Mouse (Mus musculus) limb, embryonic 11.5 days (tissue): ENCODE results near the gene Wasf3. TPM values are rescaled to one million over a fixed set of nuclear protein-coding genes. Genes with fewer than 3 reads are reported as not detected.

Experiments used
- ATAC-seq: fragments of 200-750 bp; cut with Nextera tagmentation; 2 replicates; pipeline ENCODE4 v1.8.0; 2017; ENCODE audit warnings: low read depth; ENCODE audit not compliant: insufficient number of reproducible peaks, low FRiP score, low TSS enrichment
- DNase-seq: peaks from one replicate; pipeline ENCODE4 v3.0.0-alpha.2; 2015; ENCODE audit warnings: low spot score
- H3K27ac ChIP-seq: fragments of 300-500 bp; sonication (generic); replicated peaks from 2 replicates; pipeline ENCODE4 v1.5.1; 2014; ENCODE audit warnings: low read depth, mild to moderate bottlenecking, low read length
- H3K27me3 ChIP-seq: fragments of 300-500 bp; sonication (generic); 2 replicates; pipeline ENCODE4 v1.6.1; 2014; ENCODE audit warnings: mild to moderate bottlenecking, low read length, mixed read lengths; ENCODE audit not compliant: control insufficient read depth, insufficient read depth
- H3K36me3 ChIP-seq: fragments of 300-500 bp; sonication (generic); 2 replicates; pipeline ENCODE4 v1.6.1; 2014; ENCODE audit warnings: mild to moderate bottlenecking, low read length, moderate library complexity, mixed read lengths; ENCODE audit not compliant: control insufficient read depth, insufficient read depth
- H3K4me1 ChIP-seq: fragments of 300-500 bp; sonication (generic); 2 replicates; pipeline ENCODE4 v1.6.1; 2014; ENCODE audit warnings: low read length, mixed read lengths; ENCODE audit not compliant: control insufficient read depth, insufficient read depth
- H3K4me2 ChIP-seq: fragments of 300-500 bp; sonication (generic); 2 replicates; pipeline ENCODE4 v1.6.1; 2014; ENCODE audit warnings: low read depth, mild to moderate bottlenecking, moderate library complexity; ENCODE audit not compliant: severe bottlenecking
- H3K4me3 ChIP-seq: fragments of 300-500 bp; sonication (generic); 2 replicates; pipeline ENCODE4 v1.5.1; 2014; ENCODE audit warnings: low read depth, low read length
- H3K9ac ChIP-seq: fragments of 300-500 bp; sonication (generic); 2 replicates; pipeline ENCODE4 v1.6.1; 2014; ENCODE audit warnings: mild to moderate bottlenecking, low read length
- H3K9me3 ChIP-seq: fragments of 300-500 bp; sonication (generic); 2 replicates; pipeline ENCODE4 v1.6.1; 2016; ENCODE audit warnings: low read length; ENCODE audit not compliant: control insufficient read depth
- whole genome bisulfite sequencing: fragments of 180-500 bp; shearing (Covaris S2); extraction: QIAGEN DNeasy Blood & Tissue Kit; methylation state at CpG from one replicate; pipeline ENCODE4 v1.1.7; 2014; 5-methylcytosine and 5-hydroxymethylcytosine counted together
- polyA plus RNA-seq: library from polyadenylated mRNA; unstranded; fragments of >200 nt; fragmentation: Nextera tagmentation; extraction: Ambion mirVana; gene quantifications from 2 replicates; pipeline ENCODE4 v1.2.1, GENCODE M21; 2014

The Wasf3 gene
- 2.7 and 2.9 TPM in 2 replicates for polyA plus RNA-seq

DNA sequence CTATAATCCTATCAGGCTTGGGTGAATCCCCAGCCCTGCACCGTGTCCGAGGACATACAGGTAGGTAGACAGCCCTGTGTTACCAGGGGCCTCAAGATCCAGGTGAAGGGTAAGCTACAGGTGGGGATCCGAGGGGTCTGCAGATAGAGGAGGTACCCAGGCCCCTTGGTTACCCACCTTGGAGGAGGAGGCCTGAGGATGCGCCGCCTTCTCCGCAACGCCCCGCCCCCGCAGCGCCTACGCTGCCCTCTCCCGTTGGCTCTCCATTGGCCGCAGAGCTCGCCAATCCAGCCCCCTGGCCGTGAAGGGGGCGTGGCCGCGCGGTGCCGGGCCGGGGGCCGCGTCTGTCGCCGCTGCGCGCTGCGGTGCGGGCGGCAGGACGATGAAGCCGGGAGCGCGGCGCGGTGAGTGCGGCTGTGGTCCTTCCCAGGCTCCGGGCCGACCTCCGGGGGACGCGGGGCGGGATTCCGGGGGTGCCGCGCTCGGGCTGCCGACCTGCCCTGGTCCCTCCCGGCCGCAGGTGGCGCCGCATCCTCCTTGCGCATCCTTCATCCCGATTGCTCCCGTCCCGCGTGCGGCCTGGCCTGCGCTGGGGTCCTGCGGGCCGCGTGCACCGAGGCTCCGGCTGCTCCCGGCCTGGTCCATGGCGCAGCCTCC, at the start of gene Wasf3:
Gene Wasf3, plus strand, starts transcription at position 51 of the 657 bp plus-strand sequence.
- no peak within 1 kb of the TSS for H3K27ac ChIP-seq

DNA sequence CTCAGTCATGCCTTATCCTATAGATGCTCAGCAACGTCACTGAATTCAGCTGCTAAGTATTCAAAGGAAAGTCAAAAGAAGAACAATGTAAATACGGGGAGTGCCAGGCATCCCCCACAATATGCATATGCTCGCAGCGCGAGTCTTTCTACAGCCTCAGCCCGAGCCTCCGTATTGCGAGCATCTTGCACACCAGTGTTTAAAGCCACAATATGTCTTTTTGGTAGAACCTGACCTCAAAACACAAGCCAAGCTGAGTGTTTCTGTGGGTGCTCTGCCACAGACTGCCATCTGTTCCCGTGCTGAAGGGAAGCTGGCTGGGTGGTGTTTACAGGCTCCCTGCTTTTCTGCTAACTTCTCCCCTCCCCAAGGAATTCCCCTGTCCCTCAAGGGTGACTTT, 46.7 kb upstream of the Wasf3 start:
- Histone ChIP-seq H3K27ac (no peak overlapping the region), H3K9ac (no peak overlapping the region), H3K4me1 (no peaks in the 10 kb centered on the region), H3K27me3 (no peaks in the 10 kb centered on the region), H3K4me3 (no peak overlapping the region), H3K9me3 (no peaks in the 10 kb centered on the region), H3K36me3 (no peaks in the 10 kb centered on the region), H3K4me2 (no peak overlapping the region)
- ATAC-seq (no peak), DNase-seq (no peak)
- 59% methylated on average over 9 of the region's 9 CpGs for WGBS

More for the DNA sequence above, at the start of gene Wasf3:
- peak within 1 kb of the TSS; percentile 74 for H3K4me3 ChIP-seq
- H3K9ac ChIP-seq = peak within 1 kb of the TSS; percentile 68
- no peaks in the 10 kb centered on the region; the same call in 1 of the 2 replicates for H3K9me3 ChIP-seq
- peak; percentile 88 for DNase-seq
- 1% methylated on average over 45 of the region's 66 CpGs for whole genome bisulfite sequencing
- ATAC-seq = peak; percentile 95
- H3K36me3 ChIP-seq = no peaks in the 10 kb centered on the region
- no peaks in the 10 kb centered on the region for H3K4me1 ChIP-seq
- H3K27me3 ChIP-seq = no peaks in the 10 kb centered on the region
- H3K4me2 ChIP-seq = peak within 1 kb of the TSS; percentile 77

DNA sequence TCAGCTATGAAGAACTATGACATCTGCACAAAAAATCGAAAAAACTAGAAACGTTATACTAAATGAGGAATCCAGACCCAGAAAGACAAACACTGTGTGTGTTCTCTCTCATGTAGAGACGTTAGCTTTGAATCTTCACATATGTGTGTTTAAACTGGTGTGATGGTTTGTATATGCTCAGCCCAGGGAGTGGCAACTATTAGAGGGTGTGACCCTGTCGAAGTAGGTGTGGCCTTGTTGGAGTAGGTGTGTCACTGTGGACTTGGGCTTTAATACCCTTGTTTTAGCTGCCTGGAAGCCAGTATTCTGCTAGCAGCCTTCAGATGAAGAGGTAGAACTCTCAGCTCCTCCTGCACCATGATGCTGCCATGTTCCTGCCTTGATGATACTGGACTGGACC, 44.7 kb upstream of the Wasf3 start:
- Histone ChIP-seq H3K9ac (no peak overlapping the region), H3K27ac (no peak overlapping the region), H3K36me3 (no peaks in the 10 kb centered on the region), H3K4me1 (no peaks in the 10 kb centered on the region), H3K4me3 (no peak overlapping the region), H3K27me3 (no peaks in the 10 kb centered on the region), H3K9me3 (no peaks in the 10 kb centered on the region), H3K4me2 (no peak overlapping the region)
- no peak for DNase-seq
- WGBS = 81% methylated on average over 4 of the region's 4 CpGs
- no peak for ATAC-seq

DNA sequence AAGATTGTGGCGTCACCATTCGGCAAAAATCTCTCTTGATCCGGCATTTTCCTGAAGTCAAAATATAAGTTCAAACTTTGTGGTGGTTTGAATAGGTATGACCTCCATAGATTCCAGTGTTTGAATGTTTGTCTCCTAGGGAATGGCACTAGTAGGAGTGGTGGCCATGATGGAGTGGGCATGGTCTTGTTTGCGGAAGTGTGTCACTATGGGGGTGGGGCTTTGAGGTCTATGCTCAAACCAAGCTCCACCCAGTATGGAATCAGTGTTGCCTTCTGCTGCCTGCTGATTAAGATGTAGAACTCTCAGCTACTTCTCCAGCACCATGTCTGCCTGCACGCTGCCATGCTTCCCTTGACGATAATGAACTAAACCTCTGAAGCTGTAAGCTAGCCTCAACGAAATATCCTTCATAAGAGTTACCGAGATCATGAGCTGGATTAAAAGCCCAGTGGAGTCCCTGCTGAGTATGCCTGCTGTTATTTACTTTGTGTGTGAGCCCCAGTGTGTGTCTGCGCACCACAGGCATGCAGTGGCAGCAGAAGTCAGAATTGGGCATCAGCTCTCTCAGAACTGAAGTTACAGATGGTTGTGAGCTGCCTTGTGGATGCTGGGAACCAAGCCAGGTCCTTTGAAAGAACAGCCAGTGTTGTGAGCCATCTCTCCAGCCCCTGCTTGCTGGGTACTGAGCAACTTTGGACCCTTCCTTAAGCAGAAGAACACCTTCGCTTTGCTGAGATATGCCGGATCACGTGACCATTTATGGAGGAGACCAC, 39.7 kb upstream of the Wasf3 start:
- Histone ChIP-seq H3K4me1 (no peaks in the 10 kb centered on the region), H3K27me3 (no peaks in the 10 kb centered on the region), H3K36me3 (no peaks in the 10 kb centered on the region), H3K4me2 (no peak overlapping the region), H3K4me3 (no peak overlapping the region), H3K9me3 (no peaks in the 10 kb centered on the region), H3K9ac (no peak overlapping the region), H3K27ac (no peak overlapping the region)
- no peak for ATAC-seq
- 93% methylated on average over 12 of the region's 12 CpGs for WGBS
- DNase-seq = no peak

DNA sequence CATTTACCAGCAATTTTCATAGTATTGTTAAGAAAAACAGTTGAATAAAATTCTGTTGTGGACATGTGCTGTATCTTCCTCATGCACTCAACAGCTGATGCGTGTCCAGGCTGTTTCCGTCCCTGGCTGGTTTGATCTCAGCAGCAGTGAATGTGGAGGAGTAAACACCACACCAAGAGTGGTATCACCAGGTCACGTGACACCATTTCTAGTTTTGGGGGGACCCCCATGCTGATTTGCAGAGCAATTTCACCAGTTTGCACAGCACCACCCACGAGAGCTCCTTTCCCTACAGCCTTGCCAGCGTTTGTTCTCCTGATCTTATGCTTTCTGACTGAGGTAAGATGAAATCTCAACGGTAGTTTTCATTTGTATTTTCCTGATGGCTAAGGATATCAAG, 37.7 kb upstream of the Wasf3 start:
- Histone ChIP-seq H3K4me1 (no peaks in the 10 kb centered on the region), H3K4me3 (no peak overlapping the region), H3K27me3 (no peaks in the 10 kb centered on the region), H3K4me2 (no peak overlapping the region), H3K9me3 (no peaks in the 10 kb centered on the region), H3K27ac (no peak overlapping the region), H3K36me3 (no peaks in the 10 kb centered on the region), H3K9ac (no peak overlapping the region)
- DNase-seq (no peak), ATAC-seq (no peak)
- 83% methylated on average over 6 of the region's 6 CpGs for WGBS

DNA sequence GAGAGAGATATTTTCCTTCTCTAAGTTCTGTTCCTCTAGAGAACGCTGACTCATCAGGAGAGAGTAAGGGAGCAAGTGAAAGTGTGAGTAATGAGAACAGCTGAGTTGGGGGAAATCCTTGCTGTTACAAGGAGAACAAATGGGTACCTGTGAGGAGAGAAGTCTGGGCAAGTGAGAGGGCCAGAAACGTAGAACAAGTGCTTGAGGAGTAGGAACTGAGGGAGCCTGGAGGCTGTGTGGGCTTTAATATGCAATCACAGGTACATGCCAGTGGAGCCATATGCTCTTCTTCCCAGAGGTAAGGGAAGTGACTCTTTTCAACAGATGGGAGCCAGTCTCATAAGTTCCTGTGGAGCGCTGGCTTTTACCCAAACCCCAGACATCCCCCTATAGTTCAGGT, 35.6 kb upstream of the Wasf3 start:
- Histone ChIP-seq H3K36me3 (no peaks in the 10 kb centered on the region), H3K27me3 (no peaks in the 10 kb centered on the region), H3K27ac (no peak overlapping the region), H3K9ac (no peak overlapping the region), H3K4me1 (no peaks in the 10 kb centered on the region), H3K4me3 (no peak overlapping the region), H3K9me3 (no peaks in the 10 kb centered on the region), H3K4me2 (no peak overlapping the region)
- ATAC-seq (no peak), DNase-seq (no peak)
- 70% methylated on average over 3 of the region's 3 CpGs for WGBS

DNA sequence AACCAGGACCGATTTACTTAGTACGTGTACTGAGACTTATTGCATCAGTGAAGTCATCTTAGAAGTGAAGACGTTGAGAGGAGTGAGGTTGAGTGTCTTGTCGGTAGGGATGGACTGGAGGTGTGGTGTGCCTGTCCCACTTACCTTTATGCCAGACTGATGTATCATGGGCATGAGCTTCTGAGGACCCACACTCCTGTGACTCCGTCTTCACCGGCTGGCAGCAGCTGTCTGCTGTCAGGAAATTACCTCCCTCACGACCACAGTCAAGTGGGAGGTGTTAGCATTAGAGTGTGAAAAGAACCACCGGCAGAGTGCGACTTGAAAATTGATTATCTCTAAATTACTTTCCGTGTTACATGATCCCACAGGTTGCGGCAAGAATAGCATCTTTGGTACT, 34.0 kb upstream of the Wasf3 start:
- Histone ChIP-seq H3K4me1 (no peaks in the 10 kb centered on the region), H3K4me3 (no peak overlapping the region), H3K4me2 (no peak overlapping the region), H3K36me3 (no peaks in the 10 kb centered on the region), H3K9me3 (no peaks in the 10 kb centered on the region), H3K27ac (no peak overlapping the region), H3K27me3 (no peaks in the 10 kb centered on the region), H3K9ac (no peak overlapping the region)
- ATAC-seq = no peak
- WGBS = 69% methylated on average over 11 of the region's 11 CpGs
- no peak for DNase-seq

DNA sequence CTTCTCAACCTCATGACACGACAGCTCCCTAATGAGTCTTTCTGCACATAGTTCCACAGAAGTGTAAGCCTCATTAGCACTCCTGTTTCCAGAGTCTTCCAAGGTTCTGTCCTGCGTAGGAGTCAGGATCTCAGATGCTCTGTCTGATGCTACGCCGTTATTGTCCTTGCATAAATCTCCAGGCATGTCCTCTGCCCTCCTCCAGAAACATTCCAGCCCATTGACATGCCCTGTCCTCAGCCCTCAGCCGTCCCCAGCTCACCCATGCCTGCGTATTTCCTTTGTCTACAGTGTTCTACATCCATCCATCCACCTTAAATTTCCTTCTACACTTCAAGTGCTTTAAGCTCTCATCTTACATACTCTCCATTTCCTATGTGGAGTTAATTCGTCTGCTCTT, 32.8 kb upstream of the Wasf3 start:
- H3K4me2 ChIP-seq = no peak overlapping the region
- no peak for DNase-seq
- H3K27ac ChIP-seq = no peak overlapping the region
- 90% methylated on average over 7 of the region's 7 CpGs for WGBS
- H3K4me1 ChIP-seq = no peaks in the 10 kb centered on the region
- ATAC-seq = no peak
- H3K9ac ChIP-seq = no peak overlapping the region
- H3K27me3 ChIP-seq = no peaks in the 10 kb centered on the region
- H3K36me3 ChIP-seq = no peaks in the 10 kb centered on the region
- H3K4me3 ChIP-seq = no peak overlapping the region
- H3K9me3 ChIP-seq = no peaks in the 10 kb centered on the region
